Mouse (Mus musculus) frontal cortex, adult 2 months (tissue): ENCODE data around the gene Cdc26. TPM values are rescaled to one million over a fixed set of nuclear protein-coding genes. Genes with fewer than 3 reads are reported as not detected.

Source experiments
- DNase-seq, 2 experiments: peaks; one replicate each; pipeline ENCODE4 v3.0.0; 2022; ENCODE audit warnings: low spot score in 1 of 2; ENCODE audit errors: extremely low spot score in 1 of 2
- polyA plus RNA-seq: library from polyadenylated mRNA; depleted of rRNA; stranded (reverse); fragments of >200 nt; gene quantifications from 2 replicates; pipeline ENCODE4 v1.2.3, GENCODE M21; 2012; rRNA removed

Gene Cdc26
- polyA plus RNA-seq, 1 experiment: 57.6 TPM

DNA sequence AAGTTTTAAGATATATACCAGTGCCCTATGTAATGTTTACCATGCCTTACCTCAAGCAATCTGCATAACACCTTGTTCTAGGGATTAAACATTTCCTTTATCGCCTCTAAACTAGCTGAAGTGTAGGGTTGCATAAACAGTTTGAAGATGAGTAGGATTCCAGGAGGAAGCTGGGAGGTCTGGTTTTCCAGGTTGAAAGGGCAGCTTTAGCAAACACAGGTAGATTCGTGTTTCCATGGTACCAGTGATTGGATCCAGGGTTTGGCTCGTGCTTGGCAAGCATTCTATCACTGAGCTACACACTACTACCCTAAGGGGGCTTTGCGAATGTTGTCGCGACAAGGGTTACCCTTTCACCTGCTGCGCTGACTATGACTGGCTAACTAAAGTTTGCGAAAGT lies 44.1 kb downstream of the Cdc26 start:
- no peak for DNase-seq

DNA sequence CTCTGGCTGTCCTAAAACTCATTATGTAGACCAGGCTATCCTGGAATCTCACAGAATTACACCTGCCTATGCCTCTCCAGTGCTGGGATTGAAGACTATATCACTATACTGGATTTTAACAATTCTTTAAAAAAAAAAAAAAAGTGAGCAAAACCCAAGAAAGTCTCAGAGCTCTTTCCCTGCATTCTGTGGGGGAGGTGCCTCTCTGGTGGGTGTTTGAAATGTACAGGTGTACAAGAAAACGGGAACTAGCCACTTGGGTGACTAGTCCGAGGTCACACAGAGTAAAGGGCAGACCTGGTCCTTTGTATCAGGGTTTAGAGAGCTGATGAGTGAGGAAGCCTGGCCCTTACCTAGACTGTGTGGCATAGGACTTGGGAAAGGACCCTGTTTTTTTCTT lies 46.0 kb downstream of the Cdc26 start:
- no peak for DNase-seq

DNA sequence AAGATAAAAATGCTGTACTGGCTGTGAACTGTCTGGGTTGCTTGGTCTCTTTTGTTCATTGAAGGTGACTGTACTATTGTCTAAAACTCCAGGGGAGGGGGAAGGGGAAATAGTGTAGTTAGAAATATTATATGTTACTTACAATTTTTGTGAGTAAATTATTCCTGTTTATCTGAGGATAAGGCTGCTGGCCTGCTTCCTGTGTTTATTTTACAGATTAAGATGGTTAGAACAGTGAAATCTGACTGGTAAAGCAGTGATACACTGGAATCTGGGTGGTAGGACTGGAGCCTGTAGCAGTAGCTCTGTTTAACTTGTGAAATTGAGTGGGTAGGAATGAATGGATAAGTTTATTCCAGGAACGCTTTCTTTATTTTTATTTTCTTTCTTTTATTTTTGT lies 46.4 kb downstream of the Cdc26 start:
- DNase-seq: no peak

DNA sequence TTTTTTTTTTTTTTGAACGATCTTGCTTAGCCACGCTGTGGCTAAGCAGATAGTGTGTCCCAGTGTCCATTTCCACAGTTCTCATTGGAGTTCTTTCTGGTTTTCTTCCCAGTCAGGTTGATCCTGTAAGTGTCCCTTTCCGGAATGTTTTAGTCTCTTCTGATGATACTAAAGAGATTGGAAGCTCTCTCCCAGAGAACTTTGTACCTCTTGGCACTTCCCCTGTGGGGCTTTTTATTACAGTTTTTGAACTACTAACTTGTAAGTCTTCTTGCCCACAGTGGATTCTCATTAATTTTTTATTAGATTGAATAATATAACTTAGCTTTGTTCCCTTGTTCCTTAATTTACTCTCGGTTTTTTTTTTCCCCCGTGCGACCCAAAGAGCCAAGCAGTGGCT lies 46.9 kb downstream of the Cdc26 start:
- DNase-seq: no peak

DNA sequence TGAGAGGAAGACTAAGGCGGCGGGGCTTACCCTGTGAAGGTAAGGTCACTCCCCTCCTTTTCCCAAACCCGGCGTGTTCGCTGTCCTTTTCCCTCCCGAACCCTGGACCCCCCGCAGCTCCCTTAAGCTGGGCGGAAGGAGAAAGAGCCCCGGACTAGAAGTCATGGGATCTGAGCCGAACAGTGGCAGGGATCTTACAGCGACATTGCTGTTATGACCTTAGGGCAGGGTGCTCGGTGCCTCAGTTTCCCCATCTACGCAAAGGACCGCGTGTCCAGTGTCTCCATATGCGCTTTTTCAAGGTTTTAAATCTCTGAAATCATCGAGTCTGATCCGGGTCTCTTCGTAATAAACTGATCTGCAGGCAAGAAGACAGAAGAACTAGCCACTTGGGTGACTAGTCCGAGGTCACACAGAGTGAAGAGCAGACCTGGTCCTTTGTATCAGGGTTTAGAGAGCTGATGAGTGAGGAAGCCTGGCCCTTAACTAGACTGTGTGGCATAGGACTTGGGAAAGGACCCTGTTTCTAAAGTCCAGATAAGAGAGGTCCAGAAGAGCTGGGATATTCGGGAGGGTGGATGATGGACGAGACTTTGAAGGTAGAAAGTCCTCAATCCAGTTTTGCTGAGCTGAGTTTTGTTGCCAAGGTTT lies 47.5 kb downstream of the Cdc26 start:
- DNase-seq: no peak

DNA sequence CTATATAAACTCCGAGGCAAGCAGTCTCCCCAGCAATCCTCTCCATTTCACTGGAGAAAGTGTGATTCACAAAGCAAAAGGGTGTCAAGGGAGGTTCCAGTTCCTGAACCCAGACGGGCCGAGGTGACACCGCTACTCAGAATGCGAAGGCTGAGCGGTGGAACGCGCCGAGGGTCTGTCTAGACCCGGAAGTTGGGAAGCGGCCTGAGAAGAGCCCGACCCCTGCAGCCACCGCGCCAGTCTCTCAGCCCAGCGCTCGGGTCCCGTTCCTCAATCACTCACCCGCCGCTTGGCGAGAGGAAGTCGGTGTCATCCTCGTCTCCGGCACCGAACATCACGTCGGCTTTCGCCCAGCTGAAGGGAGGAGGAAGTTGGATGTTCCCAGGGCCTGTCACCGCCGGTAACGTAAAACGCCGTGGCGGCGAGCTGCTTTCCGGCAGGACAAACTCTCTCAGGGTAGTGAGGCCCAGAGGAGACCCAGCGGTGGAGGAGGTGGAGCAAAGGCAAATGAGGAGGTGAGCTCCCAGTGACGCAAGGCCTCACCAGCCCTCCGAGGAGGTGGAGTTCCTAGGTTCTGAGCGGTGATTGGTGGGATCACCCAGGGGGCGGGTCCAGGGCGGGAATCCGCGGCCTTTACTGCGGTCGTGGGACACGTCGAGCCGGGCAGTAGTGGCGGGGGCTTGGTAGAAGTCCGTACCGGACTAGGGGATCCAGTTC lies 48.2 kb downstream of the Cdc26 start, which contains the start of the genes Fkbp15 and Slc31a1:
Gene Fkbp15 (minus strand): TSS at position 461 of the 717 bp plus-strand sequence.
Gene Slc31a1 (plus strand): TSS at position 640 of the 717 bp plus-strand sequence.
- DNase-seq: peak; percentile 97 to 98

DNA sequence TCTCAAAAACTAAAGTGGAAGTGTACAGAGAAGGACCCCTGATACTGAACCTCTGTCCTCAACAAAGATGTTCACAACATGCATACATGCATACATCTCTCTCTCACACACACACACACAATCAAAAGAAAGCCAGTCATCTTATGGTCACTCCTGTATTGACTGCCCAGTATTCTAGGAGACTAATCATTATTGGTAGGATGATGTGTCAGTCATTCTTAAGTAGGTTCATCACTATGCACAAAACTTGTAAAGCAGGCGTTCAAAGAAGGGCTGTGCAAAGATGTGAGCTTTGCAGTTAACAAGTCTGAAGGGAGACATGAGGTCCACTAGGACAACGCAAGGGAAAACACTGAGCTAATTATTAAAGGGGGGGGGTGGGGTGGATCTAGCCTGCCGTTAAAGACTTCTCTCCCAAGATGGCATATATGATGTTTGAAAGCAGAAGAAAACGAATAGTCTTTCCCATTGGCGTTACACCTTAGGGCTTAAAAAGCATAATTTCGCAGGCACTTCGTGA lies 49.1 kb downstream of the Cdc26 start:
- DNase-seq: no peak

DNA sequence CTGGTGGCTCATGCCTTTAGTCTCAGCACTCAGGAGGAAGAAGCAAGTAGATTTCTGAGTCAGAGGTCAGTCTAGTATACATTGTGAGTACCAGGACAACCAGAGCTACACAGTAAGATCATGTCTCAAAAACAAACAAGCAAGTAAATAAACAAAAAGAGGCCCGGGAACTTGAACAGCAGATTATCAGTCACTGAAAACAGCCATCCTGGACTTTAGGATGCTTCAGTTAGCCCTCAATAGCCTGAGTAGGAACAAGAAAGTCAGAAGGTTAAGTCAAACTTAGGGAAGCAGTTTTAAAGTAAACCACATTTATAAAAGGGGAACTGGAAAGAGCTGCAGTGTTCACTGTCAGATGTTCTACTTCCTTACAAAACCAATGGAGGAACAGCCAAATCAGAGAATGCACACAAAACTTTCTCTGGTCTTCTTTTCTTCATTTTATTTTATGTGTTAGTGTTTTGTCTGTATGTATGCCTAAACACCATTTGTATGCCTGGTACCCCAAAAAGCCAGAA lies 50.8 kb downstream of the Cdc26 start:
- no peak for DNase-seq

DNA sequence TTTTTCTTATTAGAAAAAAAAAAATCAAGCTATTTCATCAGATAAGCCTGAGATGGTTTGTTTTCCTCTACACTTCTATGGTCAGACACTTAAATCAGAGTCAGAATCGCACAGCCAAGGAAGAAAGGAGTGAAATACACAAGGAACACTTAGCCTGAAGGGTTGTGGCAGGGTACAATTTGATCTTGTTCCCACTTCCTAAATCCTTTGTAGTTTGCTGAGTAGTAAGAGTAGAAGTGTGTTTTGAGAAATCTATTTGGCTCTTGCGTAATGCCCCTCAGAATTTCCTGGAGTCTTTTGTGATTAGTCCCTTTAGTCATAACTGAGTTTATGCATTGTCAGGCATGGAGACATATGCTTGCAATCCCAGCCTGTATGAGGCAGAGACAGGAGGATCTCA lies 59.1 kb downstream of the Cdc26 start:
- DNase-seq: no peak

DNA sequence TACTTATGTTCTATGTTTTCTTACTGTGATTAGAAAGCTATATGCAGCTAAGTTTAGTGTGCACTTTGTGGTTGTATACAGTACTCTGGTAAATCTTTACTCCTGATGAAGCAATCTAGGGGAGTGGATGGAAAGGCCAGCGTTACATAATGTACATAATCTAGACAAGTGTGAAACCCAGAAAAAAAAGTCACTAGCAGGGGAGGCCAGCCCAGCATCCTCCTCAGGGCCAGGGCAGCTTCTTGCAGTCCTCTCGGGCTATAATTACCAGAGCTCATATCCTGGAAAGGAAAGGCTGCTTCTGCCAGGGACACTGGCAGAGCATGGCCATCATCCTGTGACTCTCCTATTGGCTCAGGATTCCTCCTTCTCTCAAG lies 60.1 kb downstream of the Cdc26 start:
- DNase-seq: no peak

DNA sequence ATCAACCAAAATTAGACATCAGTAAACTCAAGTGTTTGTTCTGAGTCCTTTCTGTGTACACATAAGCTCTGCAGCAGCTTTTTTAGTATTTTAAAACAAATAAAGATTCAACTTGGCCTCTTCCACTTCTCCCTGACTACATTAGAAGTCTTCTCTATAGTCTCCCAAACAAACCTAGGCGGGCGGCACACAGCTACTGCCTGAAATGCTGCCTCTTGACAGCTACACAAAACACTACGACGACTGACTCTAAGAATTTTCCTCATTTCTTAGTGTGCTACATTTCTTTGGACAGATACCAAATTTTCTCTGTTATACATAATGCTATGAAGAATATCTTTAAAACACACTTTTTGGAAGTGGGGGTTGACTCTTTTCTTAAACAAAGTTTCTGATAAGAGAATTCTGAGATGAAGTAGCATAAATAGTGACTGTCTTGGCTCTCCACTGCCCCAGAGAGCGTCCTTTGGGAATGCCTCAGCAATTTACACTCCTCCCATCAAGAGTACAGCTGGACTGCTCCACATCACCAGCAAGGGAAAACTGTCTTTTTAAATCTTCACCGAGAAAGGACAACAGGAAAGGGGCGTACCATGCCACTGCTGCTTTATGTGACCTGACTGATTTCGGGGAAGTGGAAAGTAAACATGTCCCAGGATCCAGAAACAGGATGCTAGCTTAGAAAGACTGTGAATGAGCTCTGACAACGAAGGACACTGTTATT lies 60.7 kb downstream of the Cdc26 start:
- DNase-seq: no peak

DNA sequence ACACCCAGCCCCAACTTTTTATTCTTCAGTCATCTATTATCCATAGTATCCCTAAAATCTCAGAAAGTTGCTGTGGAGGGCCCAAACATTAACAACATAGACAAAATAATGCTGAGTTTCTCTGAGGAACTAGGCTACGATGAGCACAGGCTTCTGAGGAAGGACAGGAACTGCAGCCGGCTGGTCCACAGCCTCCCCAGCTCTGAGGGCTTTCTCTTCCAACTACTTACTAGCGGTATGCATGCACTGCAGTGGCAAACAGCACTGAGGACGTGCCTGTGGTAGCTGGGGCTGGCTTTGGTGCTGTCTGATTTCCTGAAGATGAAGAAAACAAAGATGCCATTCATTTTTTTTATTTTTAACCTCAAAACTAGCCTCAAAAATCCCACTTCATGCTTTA lies 62.6 kb downstream of the Cdc26 start:
- no peak for DNase-seq

DNA sequence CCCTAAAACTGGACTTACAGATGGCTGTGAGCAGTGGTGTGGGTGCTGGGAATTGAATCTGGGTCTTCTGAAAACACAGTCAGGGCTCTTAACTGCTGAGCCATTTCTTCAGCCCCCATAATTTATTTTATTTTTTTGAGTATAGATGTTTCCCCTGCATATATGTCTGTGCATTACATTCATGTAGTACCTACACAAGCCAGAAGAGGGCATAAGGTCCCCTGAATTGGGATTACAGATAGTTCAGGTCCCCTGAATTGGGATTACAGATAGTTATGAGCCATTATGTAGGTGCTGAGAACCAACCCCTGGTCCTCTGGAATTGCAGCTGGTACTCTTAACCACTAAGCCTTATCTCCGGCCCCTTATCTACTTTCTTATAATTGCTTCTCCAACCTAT lies 64.4 kb downstream of the Cdc26 start:
- peak in 1 of 2 experiments; percentile 40 for DNase-seq

DNA sequence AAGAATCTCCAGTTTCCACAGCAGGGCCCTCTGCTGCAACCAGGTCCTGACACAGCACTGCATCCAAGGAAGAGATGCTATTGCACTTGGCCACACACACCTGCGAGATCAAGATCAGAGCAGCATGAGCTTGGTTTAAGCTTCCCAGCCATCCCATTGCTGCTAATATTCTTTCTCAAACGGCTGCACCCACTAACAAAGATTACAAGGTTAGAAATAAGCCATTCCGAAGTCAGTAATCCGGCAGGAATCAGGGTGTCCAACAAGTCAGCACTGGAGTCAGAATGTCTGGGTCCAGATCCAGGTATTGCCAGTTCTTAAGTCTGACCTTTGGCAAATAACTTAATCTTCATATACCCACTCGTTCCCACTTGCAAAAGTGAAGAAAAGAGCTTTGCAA lies 69.9 kb downstream of the Cdc26 start:
- no peak for DNase-seq

Other genes starting within 250 kb of the Cdc26 start
- gene Zfp37, start 177.6 kb downstream of the Cdc26 start, polyA plus RNA-seq: 11.6 and 11.9 TPM in 2 replicates
- 10.3 and 11.6 TPM in 2 replicates for gene Slc31a2, start 146.1 kb downstream of the Cdc26 start, polyA plus RNA-seq
- gene Fkbp15, start 48.1 kb downstream of the Cdc26 start, polyA plus RNA-seq: 24.4 and 27.2 TPM in 2 replicates
- 19.9 and 20.0 TPM in 2 replicates for gene Slc31a1, start 47.9 kb downstream of the Cdc26 start, polyA plus RNA-seq
- 15.6 and 17.4 TPM in 2 replicates for gene Prpf4, start 155 bp upstream of the Cdc26 start, polyA plus RNA-seq
- gene Rnf183, start 26.6 kb upstream of the Cdc26 start, polyA plus RNA-seq: 0.20 and 0.23 TPM in 2 replicates
- 7.1 and 8.4 TPM in 2 replicates for gene Wdr31, start 62.3 kb upstream of the Cdc26 start, polyA plus RNA-seq
- 0.60 and 0.78 TPM in 2 replicates for gene Bspry, start 71.4 kb upstream of the Cdc26 start, polyA plus RNA-seq
- gene Hdhd3, start 94.8 kb upstream of the Cdc26 start, polyA plus RNA-seq: 6.8 and 8.0 TPM in 2 replicates
- gene Alad, start 111.3 kb upstream of the Cdc26 start, polyA plus RNA-seq: 37.2 and 43.1 TPM in 2 replicates
- 30.6 and 31.3 TPM in 2 replicates for gene Pole3, start 116.4 kb upstream of the Cdc26 start, polyA plus RNA-seq
- gene 4933430I17Rik, start 116.7 kb upstream of the Cdc26 start, polyA plus RNA-seq: 0.44 TPM in 2 replicates
- gene Rgs3, start 151.2 kb upstream of the Cdc26 start, polyA plus RNA-seq: 46.3 and 48.4 TPM in 2 replicates